Mouse (Mus musculus) megakaryocyte-erythroid progenitor cell, adult 5-6 weeks (primary cell): ENCODE measurements around the gene Vmn1r126. TPM values are rescaled to one million over a fixed set of nuclear protein-coding genes. Genes with fewer than 3 reads are reported as not detected.
"Not testable (repeated sequence)": the region's sequence is repeated elsewhere in the genome, so short reads cannot be mapped to it uniquely, and the experiment has no call there.

ENCODE experiments used
- ATAC-seq: replicated peaks from 2 replicates; pipeline ENCODE4 v1.8.0; 2016; ENCODE audit warnings: mild to moderate bottlenecking, inconsistent platforms; ENCODE audit not compliant: severe bottlenecking, poor library complexity, low FRiP score, low TSS enrichment
- total RNA-seq, 2 experiments: library from RNA; stranded (forward) in 1 of 2; stranded (reverse) in 1 of 2; fragments of 200-1000, 215-1000 nt in 1 of 2; fragments of >200 nt in 1 of 2; fragmentation: Nextera tagmentation in 1 of 2; gene quantifications; 2 replicates each; pipeline ENCODE4 v1.2.3; 2014 to 2017

The Vmn1r126 gene
- total RNA-seq (2014; fragmentation: Nextera tagmentation) (not detected in 2 replicates), total RNA-seq (2017) (not detected in 2 replicates)

DNA sequence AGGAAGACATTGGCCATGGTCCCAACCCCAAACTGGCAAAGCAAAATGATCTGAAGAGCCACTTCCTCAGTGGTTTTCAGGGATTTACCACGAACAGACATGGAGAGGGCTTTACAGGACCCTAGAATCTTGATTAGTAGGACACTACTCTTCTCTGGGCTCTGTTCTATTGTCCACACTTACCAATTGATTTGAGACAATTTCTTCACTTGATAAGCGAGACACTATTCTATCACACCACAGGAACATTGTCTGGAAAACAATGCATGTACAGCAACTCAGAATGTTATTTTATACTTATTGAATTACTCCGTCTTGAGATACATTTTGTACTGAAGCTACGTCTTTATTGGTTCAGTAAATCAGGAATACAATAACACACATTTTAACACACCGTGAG is at the start of gene Vmn1r126:
Vmn1r126 (minus strand) TSS at position 101 of the 400 bp plus-strand sequence.
- ATAC-seq, result not testable (repeated sequence)

DNA sequence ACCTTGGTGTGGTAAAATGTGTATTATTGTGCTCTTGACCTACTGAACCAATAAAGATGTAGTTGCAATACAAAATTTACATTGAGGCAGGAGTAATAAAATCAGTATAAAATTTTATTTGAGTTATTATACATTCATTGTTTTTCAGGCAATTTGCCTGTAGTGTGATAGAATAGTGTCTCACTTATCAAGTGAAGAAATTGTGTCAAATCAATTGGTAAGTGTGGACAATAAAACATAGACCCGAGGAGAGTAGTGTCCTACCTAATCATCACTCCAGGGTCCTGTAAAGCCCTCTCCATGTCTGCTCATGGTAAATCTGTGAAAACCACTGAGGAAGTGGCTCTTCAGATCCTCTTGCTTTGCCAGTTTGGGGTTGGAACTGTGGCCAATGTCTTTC is 47.8 kb upstream of the Vmn1r126 start, which contains the start of gene Vmn1r128:
Vmn1r128 (plus strand) TSS at position 301 of the 400 bp plus-strand sequence.
- ATAC-seq, result not testable (repeated sequence)

DNA sequence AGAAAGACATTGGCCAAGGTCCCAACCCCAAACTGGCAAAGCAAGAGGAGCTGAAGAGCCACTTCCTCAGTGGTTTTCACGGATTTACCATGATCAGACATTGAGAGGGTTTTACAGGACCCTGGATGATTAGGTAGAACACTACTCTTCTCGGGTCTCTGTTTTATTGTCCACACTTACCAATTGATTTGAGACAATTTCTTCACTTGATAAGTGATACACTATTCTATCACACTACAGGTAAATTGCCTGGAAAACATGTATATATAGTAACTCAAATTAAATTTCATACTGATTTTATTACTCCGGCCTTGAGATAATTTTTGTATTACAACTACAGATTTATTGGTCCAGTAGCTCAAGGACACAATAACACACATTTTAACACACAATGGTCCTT is 18.5 kb upstream of the Vmn1r126 start, which contains the start of gene Vmn1r127:
Vmn1r127 (minus strand) TSS at position 101 of the 400 bp plus-strand sequence.
- not testable (repeated sequence) for ATAC-seq

GRCm38 (mm10) chr7:21271879-21272278 is 29.4 kb downstream of the Vmn1r126 start, which contains the start of gene Vmn1r125:
Gene Vmn1r125, plus strand, starts transcription at chr7:21272179.
- not testable (repeated sequence) for ATAC-seq

DNA sequence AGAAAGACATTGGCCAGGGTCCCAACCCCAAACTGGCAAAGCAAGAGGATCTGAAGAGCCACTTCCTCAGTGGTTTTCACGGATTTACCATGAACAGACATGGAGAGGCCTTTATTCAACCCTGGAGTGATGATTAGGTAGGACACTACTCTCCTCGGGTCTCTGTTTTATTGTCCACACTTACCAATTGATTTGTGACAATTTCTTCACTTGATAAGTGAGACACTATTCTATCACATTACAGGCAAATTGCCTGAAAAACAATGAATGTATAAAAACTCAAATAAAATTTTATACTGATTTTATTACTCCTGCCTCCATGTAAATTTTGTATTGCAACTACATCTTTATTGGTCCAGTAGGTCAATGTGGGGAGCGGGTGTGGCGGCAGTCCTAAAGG is 40.8 kb downstream of the Vmn1r126 start, which contains the start of gene Vmn1r124:
Vmn1r124 (minus strand) TSS at position 101 of the 400 bp plus-strand sequence.
- not testable (repeated sequence) for ATAC-seq

Other genes starting within 250 kb of the Vmn1r126 start
- not detected in 2 replicates for gene Vmn1r120, start 247.7 kb downstream of the Vmn1r126 start, total RNA-seq (2014; fragmentation: Nextera tagmentation)
- not detected in 2 replicates for gene Vmn1r120, start 247.7 kb downstream of the Vmn1r126 start, total RNA-seq (2017)
- not detected in 2 replicates for gene Vmn1r121, start 203.0 kb downstream of the Vmn1r126 start, total RNA-seq (2014; fragmentation: Nextera tagmentation)
- gene Vmn1r121, start 203.0 kb downstream of the Vmn1r126 start, total RNA-seq (2017), result not detected in 2 replicates
- not detected in 2 replicates for gene Vmn1r122, start 167.3 kb downstream of the Vmn1r126 start, total RNA-seq (2014; fragmentation: Nextera tagmentation)
- gene Vmn1r122, start 167.3 kb downstream of the Vmn1r126 start, total RNA-seq (2017), result not detected in 2 replicates
- gene Vmn1r123, start 139.3 kb downstream of the Vmn1r126 start, total RNA-seq (2014; fragmentation: Nextera tagmentation), result not detected in 2 replicates
- gene Vmn1r123, start 139.3 kb downstream of the Vmn1r126 start, total RNA-seq (2017), result not detected in 2 replicates
- gene Gm5157, start 111.0 kb downstream of the Vmn1r126 start, total RNA-seq (2014; fragmentation: Nextera tagmentation), result not detected in 2 replicates
- not detected in 2 replicates for gene Gm5157, start 111.0 kb downstream of the Vmn1r126 start, total RNA-seq (2017)
- gene Vmn1r124, start 40.9 kb downstream of the Vmn1r126 start, total RNA-seq (2014; fragmentation: Nextera tagmentation), result not detected in 2 replicates
- gene Vmn1r124, start 40.9 kb downstream of the Vmn1r126 start, total RNA-seq (2017), result not detected in 2 replicates
- gene Vmn1r125, start 29.3 kb downstream of the Vmn1r126 start, total RNA-seq (2014; fragmentation: Nextera tagmentation), result not detected in 2 replicates
- gene Vmn1r125, start 29.3 kb downstream of the Vmn1r126 start, total RNA-seq (2017), result not detected in 2 replicates
- not detected in 2 replicates for gene Vmn1r127, start 18.4 kb upstream of the Vmn1r126 start, total RNA-seq (2014; fragmentation: Nextera tagmentation)
- not detected in 2 replicates for gene Vmn1r127, start 18.4 kb upstream of the Vmn1r126 start, total RNA-seq (2017)
- gene Vmn1r128, start 47.9 kb upstream of the Vmn1r126 start, total RNA-seq (2014; fragmentation: Nextera tagmentation), result not detected in 2 replicates
- gene Vmn1r128, start 47.9 kb upstream of the Vmn1r126 start, total RNA-seq (2017), result not detected in 2 replicates
- gene Vmn1r129, start 59.8 kb upstream of the Vmn1r126 start, total RNA-seq (2014; fragmentation: Nextera tagmentation), result not detected in 2 replicates
- not detected in 2 replicates for gene Vmn1r129, start 59.8 kb upstream of the Vmn1r126 start, total RNA-seq (2017)
- gene Gm6882, start 131.3 kb upstream of the Vmn1r126 start, total RNA-seq (2014; fragmentation: Nextera tagmentation), result not detected in 2 replicates
- not detected in 2 replicates for gene Gm6882, start 131.3 kb upstream of the Vmn1r126 start, total RNA-seq (2017)
- not detected in 2 replicates for gene Vmn1r130, start 210.3 kb upstream of the Vmn1r126 start, total RNA-seq (2014; fragmentation: Nextera tagmentation)
- gene Vmn1r130, start 210.3 kb upstream of the Vmn1r126 start, total RNA-seq (2017), result not detected in 2 replicates
- not detected in 2 replicates for gene Vmn1r131, start 244.6 kb upstream of the Vmn1r126 start, total RNA-seq (2014; fragmentation: Nextera tagmentation)
- gene Vmn1r131, start 244.6 kb upstream of the Vmn1r126 start, total RNA-seq (2017), result not detected in 2 replicates